Mouse (Mus musculus) bone marrow, adult 2 months (tissue): ENCODE results near the gene Gm10135.

Experiments used
- CTCF ChIP-seq: fragments of 200-500 bp; IDR thresholded peaks from 2 replicates; pipeline ENCODE4 v1.5.1; 2011; ENCODE audit warnings: low read length, control low read depth; ENCODE audit not compliant: control insufficient read depth, insufficient read depth
- POLR2A ChIP-seq: fragments of 200-500 bp; IDR thresholded peaks from 2 replicates; pipeline ENCODE4 v1.6.1; 2011; ENCODE audit warnings: low read depth, mild to moderate bottlenecking, control low read depth, low read length, borderline replicate concordance; ENCODE audit not compliant: control insufficient read depth

GRCm38 (mm10) chr5:72994928-72995327 lies 20.4 kb upstream of the Gm10135 start:
- no peak for TF ChIP-seq POLR2A
- no peak for TF ChIP-seq CTCF
